Comparison of ENCODE assay signal across 11 mouse cellular contexts in genomic region chr6:72134850-72135515, GRCm38 (mm10). TPM values are rescaled to one million over a fixed set of nuclear protein-coding genes. Genes with fewer than 3 reads are reported as not detected.
DNase-seq lines count a peak whose midpoint lies in the region; ATAC-seq lines count a peak whose summit lies in the region.
"Had no signal": no experiment of that assay in that cellular context is flagged by ENCODE, and none has a peak within 500 bp of the region (broad histone marks: within the 10 kb centered on the region; RNA-seq: fewer than 3 reads in every experiment).

No protein-coding gene starts in this region.

- H3K36me3 ChIP-seq in limb, embryonic 11.5 days (ENCODE audit: control insufficient read depth, insufficient read depth, low read length) = peaks cover 11% of the 10 kb centered on the region
- peaks cover 48% of the 10 kb centered on the region for H3K36me3 ChIP-seq in limb, embryonic 10.5 days
- peaks cover 38% of the 10 kb centered on the region for H3K36me3 ChIP-seq in limb, embryonic 12.5 days

- H3K27ac ChIP-seq in limb, embryonic 11.5 days (replicated peaks; ENCODE audit: low read depth, low read length) = 0 out of 2 replicates have a peak overlapping the region, but pooled peaks have one; percentile 21
- H3K27ac ChIP-seq in limb, embryonic 10.5 days = no peak overlapping the region
- H3K27ac ChIP-seq in limb, embryonic 12.5 days = peak overlapping the region; percentile 72

- no peak overlapping the region for H3K9ac ChIP-seq in limb, embryonic 11.5 days (ENCODE audit: low read length)
- H3K9ac ChIP-seq in limb, embryonic 12.5 days (replicated peaks) = no peak overlapping the region
- H3K9ac ChIP-seq: forebrain, postnatal 0 days had no signal

- no peak for DNase-seq in limb, embryonic 11.5 days (ENCODE audit: low spot score)
- DNase-seq in limb, embryonic 10.5 days (ENCODE audit: low spot score) = no peak
- peak; percentile 60 for DNase-seq in c-Kit-negative CD71-positive TER-119-positive erythroid progenitor cells, embryonic 14.5 days (ENCODE audit: low read depth, low spot score)
- DNase-seq in adrenal gland, adult 2 months = no peak
- DNase-seq in thymus, postnatal 25 days = no peak
- DNase-seq: cerebellum, adult 18-20 months; forebrain, postnatal 0 days; kidney, postnatal 10 days; thymus, adult 2 months had no signal

- H3K4me2 ChIP-seq in limb, embryonic 11.5 days (ENCODE audit: low read depth, severe bottlenecking) = no peak overlapping the region
- H3K4me2 ChIP-seq in limb, embryonic 12.5 days = no peak overlapping the region

- 0 out of 2 replicates have a peak, but pooled peaks cover 8% of the 10 kb centered on the region for H3K4me1 ChIP-seq in limb, embryonic 11.5 days (ENCODE audit: control insufficient read depth, insufficient read depth, low read length)
- H3K4me1 ChIP-seq in limb, embryonic 10.5 days = peaks cover 24% of the 10 kb centered on the region
- H3K4me1 ChIP-seq in limb, embryonic 12.5 days (replicated peaks) = peaks cover 33% of the 10 kb centered on the region

- H3K4me3 ChIP-seq in limb, embryonic 11.5 days (ENCODE audit: low read depth, low read length) = no peak overlapping the region
- no peak overlapping the region for H3K4me3 ChIP-seq in limb, embryonic 10.5 days
- no peak overlapping the region for H3K4me3 ChIP-seq in limb, embryonic 12.5 days (replicated peaks)

- H3K27me3 ChIP-seq in limb, embryonic 11.5 days (ENCODE audit: control insufficient read depth, insufficient read depth, low read length) = no peaks in the 10 kb centered on the region
- H3K27me3 ChIP-seq in limb, embryonic 10.5 days (ENCODE audit: low read depth, poor library complexity, severe bottlenecking) = no peaks in the 10 kb centered on the region
- H3K27me3 ChIP-seq in limb, embryonic 12.5 days = no peaks in the 10 kb centered on the region

- no peaks in the 10 kb centered on the region for H3K9me3 ChIP-seq in limb, embryonic 11.5 days (ENCODE audit: control insufficient read depth, low read length)
- no peaks in the 10 kb centered on the region for H3K9me3 ChIP-seq in limb, embryonic 10.5 days (replicated peaks)
- H3K9me3 ChIP-seq in limb, embryonic 12.5 days = no peaks in the 10 kb centered on the region

- ATAC-seq in limb, embryonic 11.5 days (ENCODE audit: insufficient number of reproducible peaks, low FRiP score, low TSS enrichment, low read depth) = peak; percentile 31; the same call in 1 of the 2 replicates
- ATAC-seq in limb, embryonic 12.5 days (ENCODE audit: insufficient number of reproducible peaks, insufficient read depth, low FRiP score, low TSS enrichment, low read depth) = peak; percentile 85
- ATAC-seq in megakaryocyte-erythroid progenitor cell, adult 5-6 weeks (replicated peaks; ENCODE audit: low FRiP score, low TSS enrichment, poor library complexity, severe bottlenecking) = peak; percentile 58
- ATAC-seq: forebrain, postnatal 0 days had no signal

- WGBS in limb, embryonic 11.5 days = 52% methylated on average over 9 of the region's 9 CpGs
- WGBS in limb, embryonic 10.5 days = 77% methylated on average over 9 of the region's 9 CpGs
- 36% methylated on average over 9 of the region's 9 CpGs for WGBS in limb, embryonic 12.5 days

RNA-seq across cellular contexts. Expression of gene St3gal5, which starts 37.6 kb away (rescaled TPM):
- 27.8 and 33.0 TPM in 2 replicates for polyA plus RNA-seq in limb, embryonic 11.5 days (2014; fragmentation: Nextera tagmentation; extraction: Ambion mirVana)
- 26.7 and 26.8 TPM in 2 replicates for polyA plus RNA-seq in limb, embryonic 10.5 days (2016; fragmentation: Nextera tagmentation; extraction: Ambion mirVana)
- 29.6 and 32.3 TPM in 2 replicates for polyA plus RNA-seq in limb, embryonic 12.5 days (2016; fragmentation: Nextera tagmentation; extraction: Ambion mirVana)
- 61.6 and 63.5 TPM in 2 replicates for total RNA-seq in megakaryocyte-erythroid progenitor cell, adult 5-6 weeks (2014; fragmentation: Nextera tagmentation)
- 89.4 and 101 TPM in 2 replicates for total RNA-seq in megakaryocyte-erythroid progenitor cell, adult 5-6 weeks (2017)
- total RNA-seq in adrenal gland, adult 2 months (2021) = 100 to 1,000 TPM; 137 to 188 TPM
- 149 and 235 TPM in 2 replicates for polyA plus RNA-seq in adrenal gland, adult 2 months (2012; rRNA removed)

Comparison
In these comparisons a context has a peak if more than half of its experiments do, and no peak if none do; other contexts are left out.
1. ATAC-seq: peak in every context shown above with its lines; median percentile 85 in limb, embryonic 12.5 days; 58 in megakaryocyte-erythroid progenitor cell, adult 5-6 weeks; 31 in limb, embryonic 11.5 days.